Mouse (Mus musculus): ENCODE data around the gene Nprl3.

DNA sequence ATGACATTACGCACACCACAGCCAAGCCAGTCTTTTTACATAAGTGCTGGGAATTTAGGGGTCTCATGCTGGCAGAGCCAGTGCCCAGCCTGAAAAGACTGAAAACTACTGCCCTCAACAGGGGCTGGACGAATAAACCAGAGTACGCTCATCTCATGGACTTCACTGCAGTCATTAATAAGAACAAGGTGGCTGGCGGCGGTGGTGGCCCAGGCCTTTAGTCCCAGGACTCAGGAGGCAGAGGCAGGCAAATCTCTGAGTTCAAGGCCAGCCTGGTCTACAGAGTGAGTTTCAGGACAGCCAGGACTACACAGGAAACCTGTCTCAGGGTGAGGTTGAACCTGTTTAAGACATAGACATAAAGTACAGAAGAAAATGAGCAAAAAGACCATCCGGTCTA lies 1.3 kb downstream of the Nprl3 start:
- TF ChIP-seq POLR2A (IDR thresholded peaks at IDR 0.05; ENCODE audit: insufficient read depth, low read depth, low read length) (no peak), CTCF (IDR thresholded peaks at IDR 0.05) (no peak), EP300 (IDR thresholded peaks at IDR 0.05; ENCODE audit: insufficient read depth, low read depth, low read length) (no peak)
